Mouse (Mus musculus) kidney, postnatal 0 days (tissue): ENCODE measurements around the gene Mcu. TPM values are rescaled to one million over a fixed set of nuclear protein-coding genes. Genes with fewer than 3 reads are reported as not detected.

ENCODE experiments used
- ATAC-seq: fragments of 200-750 bp; cut with Nextera tagmentation; replicated peaks from 2 replicates; pipeline ENCODE4 v1.8.0; 2017; ENCODE audit warnings: low read depth, moderate number of reproducible peaks, moderate TSS enrichment, moderate library complexity; ENCODE audit not compliant: low FRiP score
- DNase-seq: peaks from one replicate; pipeline ENCODE4 v3.0.0-alpha.2; 2016; ENCODE audit warnings: low spot score
- H3K27ac ChIP-seq: fragments of 300-500 bp; sonication (generic); 2 replicates; pipeline ENCODE4 v1.5.1; 2014; ENCODE audit warnings: mild to moderate bottlenecking
- H3K27me3 ChIP-seq: fragments of 300-500 bp; sonication (generic); 2 replicates; pipeline ENCODE4 v1.6.1; 2014; ENCODE audit warnings: low read length, mixed read lengths; ENCODE audit not compliant: insufficient read depth
- H3K36me3 ChIP-seq: fragments of 300-500 bp; sonication (generic); 2 replicates; pipeline ENCODE4 v1.6.1; 2014; ENCODE audit warnings: low read length, mixed read lengths; ENCODE audit not compliant: insufficient read depth
- H3K4me1 ChIP-seq: fragments of 300-500 bp; sonication (generic); replicated peaks from 2 replicates; pipeline ENCODE4 v1.6.1; 2014; ENCODE audit warnings: antibody characterized with exemption, low read length, mixed read lengths; ENCODE audit not compliant: insufficient read depth
- H3K4me2 ChIP-seq: fragments of 300-500 bp; sonication (generic); 2 replicates; pipeline ENCODE4 v1.6.1; 2014; ENCODE audit warnings: mild to moderate bottlenecking, low read length, moderate library complexity, mixed read lengths
- H3K4me3 ChIP-seq: fragments of 300-500 bp; sonication (generic); replicated peaks from 2 replicates; pipeline ENCODE4 v1.5.1; 2014; ENCODE audit warnings: low read depth, low read length
- H3K9ac ChIP-seq: fragments of 300-500 bp; sonication (generic); 2 replicates; pipeline ENCODE4 v1.6.1; 2014; ENCODE audit warnings: low read depth, low read length
- H3K9me3 ChIP-seq: fragments of 300-500 bp; sonication (generic); replicated peaks from 2 replicates; pipeline ENCODE4 v1.6.1; 2016; ENCODE audit warnings: low read length, inconsistent platforms, mixed read lengths
- CTCF ChIP-seq: IDR thresholded peaks from 2 replicates; pipeline ENCODE4 v1.5.1; 2016; ENCODE audit warnings: antibody characterized with exemption, low read depth, mild to moderate bottlenecking, moderate library complexity
- WGBS: fragments of 180-500 bp; shearing (Covaris S2); extraction: QIAGEN DNeasy Blood & Tissue Kit; methylation state at CpG from one replicate; pipeline ENCODE4 v1.1.7; 2014; 5-methylcytosine and 5-hydroxymethylcytosine counted together
- polyA plus RNA-seq: library from polyadenylated mRNA; unstranded; fragments of >200 nt; fragmentation: Nextera tagmentation; extraction: Ambion mirVana; gene quantifications from 2 replicates; pipeline ENCODE4 v1.2.1, GENCODE M21; 2015

Mcu gene
- polyA plus RNA-seq, 1 experiment from 2014 or later, result 36.5 TPM

DNA sequence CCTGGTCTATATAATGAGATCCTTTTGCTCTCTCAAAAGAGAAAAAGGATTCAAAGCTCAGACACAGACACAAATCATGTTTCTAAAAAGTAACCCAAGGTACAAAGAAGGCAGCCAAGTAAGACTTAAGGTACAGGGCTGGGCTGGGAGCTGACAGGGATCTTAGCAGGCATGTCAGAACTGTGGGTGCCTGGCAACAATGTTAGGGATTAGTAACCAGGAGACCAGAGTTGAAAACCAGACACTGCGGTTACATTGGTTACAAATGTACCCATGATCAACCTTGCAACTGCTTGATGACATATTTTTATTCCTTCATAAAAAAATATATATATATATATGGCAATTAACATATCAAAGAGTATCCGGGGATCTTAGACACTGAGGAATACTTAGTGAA lies 19.6 kb upstream of the Mcu start:
- Histone ChIP-seq H3K9me3 (no peaks in the 10 kb centered on the region), H3K27ac (no peak overlapping the region), H3K4me2 (no peak overlapping the region), H3K4me3 (no peak overlapping the region), H3K9ac (no peak overlapping the region), H3K27me3 (no peaks in the 10 kb centered on the region), H3K4me1 (0 out of 2 replicates have a peak, but pooled peaks cover 6% of the 10 kb centered on the region), H3K36me3 (no peaks in the 10 kb centered on the region)
- no peak for TF ChIP-seq CTCF
- DNase-seq (no peak), ATAC-seq (no peak)
- 95% methylated on average over 2 of the region's 2 CpGs for WGBS

DNA sequence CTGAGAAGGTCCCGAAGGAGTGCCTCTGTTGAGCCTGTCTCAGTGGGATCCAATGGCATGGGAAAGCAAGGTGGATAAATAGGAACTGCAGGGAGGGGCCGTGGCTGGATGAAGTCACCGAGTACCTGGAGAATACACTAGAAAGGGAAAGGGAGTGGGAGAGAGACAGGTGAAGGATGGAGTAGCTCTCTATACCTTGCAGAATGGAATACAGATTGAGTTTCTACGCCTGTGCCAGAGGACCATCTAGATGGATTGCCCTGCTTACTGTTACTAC lies 13.0 kb upstream of the Mcu start:
- Histone ChIP-seq H3K36me3 (no peaks in the 10 kb centered on the region), H3K4me3 (no peak overlapping the region), H3K9me3 (no peaks in the 10 kb centered on the region), H3K4me1 (no peaks in the 10 kb centered on the region), H3K27ac (no peak overlapping the region), H3K27me3 (no peaks in the 10 kb centered on the region), H3K9ac (no peak overlapping the region), H3K4me2 (no peak overlapping the region)
- 72% methylated on average over 4 of the region's 4 CpGs for WGBS
- ATAC-seq, result no peak
- DNase-seq, result no peak
- no peak for TF ChIP-seq CTCF

DNA sequence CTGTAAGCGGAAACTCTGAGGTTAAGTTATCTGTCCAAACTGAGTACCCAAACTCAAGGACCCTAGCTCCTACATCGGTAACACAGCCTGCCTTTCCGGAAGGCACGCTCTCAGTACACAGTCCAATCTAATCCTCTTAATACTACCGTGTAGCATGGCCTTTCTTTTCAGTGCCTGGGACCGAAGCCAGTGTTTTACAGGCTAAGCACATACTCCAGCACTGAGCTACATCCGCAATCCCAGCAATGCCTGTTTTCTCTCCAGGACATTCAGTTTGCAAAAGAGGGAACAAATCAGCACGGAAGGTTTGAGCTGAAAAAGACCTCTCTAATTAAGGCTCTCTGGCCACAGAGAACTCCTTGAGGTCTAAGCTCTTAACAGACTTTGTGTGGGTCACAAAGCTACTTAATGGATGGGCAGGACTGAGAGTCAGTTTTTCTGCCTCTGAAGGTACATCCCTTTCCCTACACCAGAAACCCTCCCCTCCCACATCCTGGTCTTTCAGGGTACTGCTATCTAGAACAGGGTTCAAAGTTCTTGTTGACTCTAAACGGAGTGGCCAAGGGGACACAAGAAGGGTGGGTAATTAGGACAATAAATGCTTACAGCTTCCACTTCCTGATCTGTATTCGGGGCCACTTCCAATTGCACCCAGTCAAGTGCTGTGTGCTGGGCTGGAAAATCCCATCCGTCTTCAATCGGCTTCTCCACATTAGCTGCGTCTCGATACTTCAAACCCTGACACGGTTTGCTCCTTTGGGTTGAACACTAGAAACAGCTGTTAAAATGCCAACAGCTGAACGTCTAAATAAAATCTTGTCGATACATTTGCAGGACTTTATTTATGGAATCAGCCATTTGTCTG lies 12.4 kb upstream of the Mcu start:
- Histone ChIP-seq H3K4me3 (no peak overlapping the region), H3K36me3 (no peaks in the 10 kb centered on the region), H3K4me2 (no peak overlapping the region), H3K27me3 (no peaks in the 10 kb centered on the region), H3K9me3 (no peaks in the 10 kb centered on the region), H3K4me1 (no peaks in the 10 kb centered on the region), H3K27ac (no peak overlapping the region), H3K9ac (no peak overlapping the region)
- no peak for TF ChIP-seq CTCF
- WGBS, result 58% methylated on average over 17 of the region's 17 CpGs
- ATAC-seq (no peak), DNase-seq (no peak)

DNA sequence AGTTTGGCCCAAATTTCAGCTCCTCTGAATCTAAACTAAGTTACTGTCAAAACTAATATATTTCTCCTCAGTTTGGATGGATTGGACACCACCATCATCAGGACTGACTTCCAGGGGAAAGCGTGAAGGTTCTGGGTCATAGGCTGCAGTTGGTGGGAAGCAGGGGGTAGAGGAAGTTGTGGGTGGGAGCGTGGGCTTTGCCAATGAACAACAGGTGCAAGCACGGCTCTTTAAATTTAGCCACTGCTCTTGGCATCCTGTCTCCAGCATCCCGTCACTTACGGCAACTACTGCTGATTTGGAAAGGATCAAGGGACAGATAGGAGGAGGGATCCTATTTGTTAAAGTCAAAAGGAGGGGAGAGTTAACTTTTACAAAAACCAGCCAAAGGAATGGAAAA lies 7.0 kb upstream of the Mcu start:
- WGBS, result 45% methylated on average over 5 of the region's 5 CpGs
- Histone ChIP-seq H3K4me3 (no peak overlapping the region), H3K4me1 (no peaks in the 10 kb centered on the region), H3K27me3 (no peaks in the 10 kb centered on the region), H3K4me2 (no peak overlapping the region), H3K9me3 (no peaks in the 10 kb centered on the region), H3K27ac (no peak overlapping the region), H3K9ac (no peak overlapping the region), H3K36me3 (no peaks in the 10 kb centered on the region)
- no peak for TF ChIP-seq CTCF
- ATAC-seq (no peak), DNase-seq (no peak)

DNA sequence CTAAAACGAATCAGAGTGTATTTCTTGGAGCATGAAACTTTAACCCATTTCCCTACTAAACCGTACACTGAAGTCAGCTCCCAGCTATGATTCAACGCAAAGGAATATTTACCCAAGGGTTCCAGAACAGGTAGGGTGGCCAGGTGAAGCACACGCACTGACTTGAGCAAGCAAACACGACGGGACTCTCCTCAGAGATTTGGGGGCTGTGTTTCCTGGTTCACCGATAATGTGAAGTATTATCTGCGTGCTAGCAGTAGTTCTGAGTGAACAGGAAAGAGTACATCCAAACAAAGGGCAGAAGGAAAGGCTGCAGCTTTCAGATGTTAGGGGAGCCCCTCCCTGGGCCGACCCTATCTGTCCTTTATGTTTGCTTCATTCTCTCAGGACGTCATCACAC lies 4.9 kb upstream of the Mcu start:
- Histone ChIP-seq H3K9ac (no peak overlapping the region), H3K4me1 (no peaks in the 10 kb centered on the region), H3K4me2 (no peak overlapping the region), H3K27me3 (no peaks in the 10 kb centered on the region), H3K4me3 (no peak overlapping the region), H3K27ac (no peak overlapping the region), H3K36me3 (no peaks in the 10 kb centered on the region), H3K9me3 (no peaks in the 10 kb centered on the region)
- WGBS, result 63% methylated on average over 10 of the region's 10 CpGs
- ATAC-seq, result no peak
- no peak for TF ChIP-seq CTCF
- DNase-seq, result no peak

DNA sequence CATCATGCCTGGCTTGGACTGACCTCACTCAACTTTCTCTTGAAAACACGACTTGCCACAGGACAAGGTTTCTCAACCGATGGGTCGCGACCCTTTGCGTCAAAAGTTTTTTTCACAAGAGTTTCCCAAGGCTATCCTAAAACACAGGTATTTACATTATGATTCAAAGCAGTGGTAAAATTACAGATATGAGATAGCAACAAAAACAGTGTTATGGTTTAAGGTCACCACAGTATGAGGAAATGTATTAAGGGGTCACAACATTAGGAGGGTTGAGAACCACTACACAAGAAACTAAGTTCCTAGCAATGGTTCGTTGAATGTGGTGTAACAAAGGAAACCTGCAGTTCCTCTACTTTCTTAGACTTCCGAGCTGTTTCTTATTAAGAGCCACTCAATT lies 1.3 kb upstream of the Mcu start:
- Histone ChIP-seq H3K4me3 (no peak overlapping the region), H3K9ac (no peak overlapping the region), H3K27ac (no peak overlapping the region), H3K4me2 (no peak overlapping the region), H3K4me1 (no peaks in the 10 kb centered on the region), H3K27me3 (no peaks in the 10 kb centered on the region), H3K36me3 (no peaks in the 10 kb centered on the region), H3K9me3 (no peaks in the 10 kb centered on the region)
- 92% methylated on average over 7 of the region's 7 CpGs for WGBS
- no peak for ATAC-seq
- no peak for DNase-seq
- TF ChIP-seq CTCF, result no peak
